Mouse (Mus musculus): Measurements from ENCODE around the gene Catsper2.

Catsper2 gene

DNA sequence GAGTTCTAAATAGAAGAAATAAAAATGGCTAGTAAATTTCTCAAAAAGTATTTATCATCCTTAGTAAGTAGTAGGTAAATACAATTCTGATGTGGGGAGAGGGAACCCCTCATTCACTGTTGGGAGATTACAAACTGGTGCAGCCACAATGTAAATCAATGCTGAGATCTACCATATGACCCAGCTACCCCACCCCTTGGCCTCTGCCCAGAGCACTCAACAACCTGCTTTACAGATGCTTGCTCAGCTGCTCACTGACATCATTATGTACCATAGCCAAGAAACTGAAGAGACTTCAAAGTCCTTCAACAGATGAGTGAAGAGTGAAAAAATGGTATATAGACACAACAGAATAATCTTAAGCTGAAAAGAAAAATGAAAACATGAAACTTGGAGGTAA, 10.3 kb downstream of the Catsper2 start:
- CTCF ChIA-PET: no interaction called here
- POLR2A ChIA-PET: interaction anchor here in 1 of 4 experiments (0.6 to 2.2 kb wide), 2 partner anchors 10 to 222 kb away, joined by 3 to 7 read pairs; partner anchors contain the start of genes Catsper2 and Pdia3

DNA sequence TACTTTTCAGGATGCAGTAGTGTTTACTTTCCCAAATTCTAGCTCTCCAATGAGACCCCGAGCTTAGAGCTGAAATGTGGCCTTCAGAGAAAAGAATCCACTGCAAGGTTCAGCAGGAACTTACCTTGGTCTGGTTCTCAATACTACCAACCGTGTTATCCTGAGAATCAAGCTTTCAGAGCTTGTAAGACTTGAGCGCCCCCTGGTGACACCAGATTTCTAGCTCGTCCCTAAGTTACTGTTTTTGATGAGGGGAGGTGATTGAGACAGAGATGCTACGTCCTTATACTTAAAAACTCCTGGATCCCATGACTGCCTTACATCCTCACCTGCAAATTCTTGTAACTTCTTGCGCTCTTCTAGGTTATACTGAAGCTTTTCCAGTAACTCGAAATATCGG, 17.0 kb downstream of the Catsper2 start:
- POLR2A ChIA-PET: interaction anchor here (0.5 to 2.1 kb wide), 21 partner anchors 9 to 1245 kb away, joined by 3 to 8 read pairs (median 4); partner anchors contain the start of genes Catsper2 (in 4 of the 4), Pdia3 (in 4 of the 4), Adal (in 1 of the 4) and Lcmt2 (in 1 of the 4)
- CTCF ChIA-PET: interaction anchor here (0.6 to 1.9 kb wide), 68 partner anchors 9 to 499 kb away, joined by 3 to 14 read pairs (median 4); partner anchors contain the start of genes Tubgcp4 (in 2 of the 4), Zscan29 (in 2 of the 4), Adal (in 1 of the 4) and Catsper2 (in 1 of the 4)

DNA sequence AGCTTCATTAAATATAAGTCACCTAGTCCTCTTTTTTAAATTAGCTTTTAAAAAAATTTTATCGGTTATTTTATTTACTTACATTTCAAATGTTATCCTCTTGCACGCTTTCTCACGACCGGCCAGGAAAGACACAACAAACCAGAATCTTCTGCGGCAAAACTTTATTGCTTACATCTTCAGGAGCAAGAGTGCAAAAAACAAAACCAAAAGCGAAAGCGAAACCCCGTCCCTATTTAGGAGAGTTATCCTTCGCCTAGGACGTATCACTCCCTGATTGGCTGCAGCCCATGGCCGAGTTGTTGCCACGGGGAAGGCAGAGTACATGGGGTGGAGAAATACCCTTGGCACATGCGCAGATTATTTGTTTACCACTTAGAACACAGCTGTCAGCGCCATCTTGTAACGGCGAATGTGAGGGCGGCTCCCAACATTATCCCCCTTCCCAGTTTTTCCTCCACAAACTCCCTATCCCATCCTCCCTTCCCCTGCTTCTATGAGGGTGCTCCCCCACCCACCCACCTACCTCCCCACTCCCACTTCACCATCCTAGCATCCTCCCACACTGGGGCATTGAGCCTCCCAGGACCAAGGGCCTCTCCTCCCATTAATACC, 26.5 kb downstream of the Catsper2 start, which contains the start of gene Strc:
Gene Strc (minus strand): TSS at position 208 of the 615 bp plus-strand sequence.
- CTCF ChIA-PET: interaction anchor here in 1 of 4 experiments (2.7 kb wide), 1 partner anchor 10 kb away, joined by 9 read pairs; no protein-coding TSS in a partner anchor
- POLR2A ChIA-PET: interaction anchor here in 1 of 4 experiments (1.4 to 1.9 kb wide), 2 partner anchors 26 to 30 kb away, joined by 5 read pairs; partner anchors contain the start of genes Catsper2 and Pdia3

DNA sequence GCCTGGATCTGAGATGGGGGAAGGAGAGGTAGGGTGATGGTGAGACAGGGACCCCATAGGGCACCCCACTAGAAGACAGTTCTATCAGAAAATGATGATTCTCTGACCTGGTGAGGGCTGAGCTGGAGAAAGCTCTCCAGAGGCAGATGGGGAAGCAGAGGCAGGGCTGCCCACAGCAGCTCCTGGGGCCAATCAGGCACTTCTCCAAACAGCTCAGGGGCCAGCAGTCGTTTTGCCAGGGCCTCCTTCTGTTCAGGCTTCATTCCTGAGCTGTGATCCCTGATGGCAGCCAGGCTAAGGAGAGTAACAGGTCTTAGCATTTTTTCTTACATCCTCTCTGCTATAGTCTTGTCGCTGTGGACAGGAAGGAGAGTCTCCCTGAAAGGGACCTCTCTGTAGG, 38.8 kb downstream of the Catsper2 start:
- ChIA-PET POLR2A (interaction anchor here in 2 of 4 experiments (0.6 to 1.6 kb wide), 2 partner anchors 8 to 234 kb away, joined by 3 to 4 read pairs; partner anchors contain the start of gene Lcmt2 (in 1 of the 2)), CTCF (interaction anchor here in 3 of 4 experiments (0.5 to 1.1 kb wide), 4 partner anchors 13 to 36 kb away, joined by 3 to 4 read pairs (median 3); no protein-coding TSS in a partner anchor)

DNA sequence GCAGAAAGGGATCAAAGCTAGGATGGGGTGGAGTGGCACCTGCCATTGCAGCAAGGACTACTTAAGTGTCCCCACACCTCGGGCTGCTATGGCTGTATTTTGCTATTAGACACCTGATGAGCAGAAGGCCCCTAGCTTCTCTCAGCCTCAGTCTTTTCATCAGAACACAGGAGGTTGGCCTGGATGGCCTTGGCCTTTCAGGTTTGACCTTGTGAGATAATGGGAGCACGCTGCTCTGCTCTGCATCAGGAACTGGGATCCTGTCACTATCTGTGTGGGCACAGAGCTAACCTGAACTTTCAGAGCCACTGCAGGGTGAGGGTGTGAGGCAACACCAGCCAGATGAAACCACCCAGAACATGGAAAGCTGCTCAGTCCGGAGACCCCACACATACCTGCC, 41.3 kb downstream of the Catsper2 start:
- POLR2A ChIA-PET: interaction anchor here in 3 of 4 experiments (0.6 to 1.4 kb wide), 7 partner anchors 12 to 202 kb away, joined by 3 to 4 read pairs (median 3); partner anchors contain the start of genes Tubgcp4 (in 1 of the 3) and Zscan29 (in 1 of the 3)
- CTCF ChIA-PET: interaction anchor here in 2 of 4 experiments (0.6 to 1.2 kb wide), 4 partner anchors 24 to 613 kb away, joined by 3 to 4 read pairs (median 3); no protein-coding TSS in a partner anchor

DNA sequence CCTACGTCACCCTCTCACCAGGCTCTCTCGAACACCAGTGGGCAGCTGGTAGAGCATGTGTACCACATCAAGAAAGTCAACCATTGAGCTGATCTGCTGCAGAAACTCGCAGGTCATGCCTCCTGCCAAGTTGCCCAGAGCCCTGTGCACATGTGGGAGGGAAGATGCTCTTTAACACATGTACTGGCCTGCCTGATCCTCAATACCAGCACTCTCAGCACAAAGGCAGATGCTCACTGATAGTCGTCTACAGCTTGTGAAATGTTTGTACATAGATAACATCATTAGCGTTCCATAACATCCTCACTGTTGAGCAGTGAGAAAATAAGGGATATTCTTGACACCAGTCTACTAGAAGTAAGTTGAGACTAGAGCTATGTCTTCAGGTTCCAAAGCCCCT, 42.7 kb downstream of the Catsper2 start:
- POLR2A ChIA-PET: interaction anchor here in 1 of 4 experiments (0.6 to 1.4 kb wide), 3 partner anchors 12 to 440 kb away, joined by 3 read pairs; partner anchors contain the start of gene Map1a

DNA sequence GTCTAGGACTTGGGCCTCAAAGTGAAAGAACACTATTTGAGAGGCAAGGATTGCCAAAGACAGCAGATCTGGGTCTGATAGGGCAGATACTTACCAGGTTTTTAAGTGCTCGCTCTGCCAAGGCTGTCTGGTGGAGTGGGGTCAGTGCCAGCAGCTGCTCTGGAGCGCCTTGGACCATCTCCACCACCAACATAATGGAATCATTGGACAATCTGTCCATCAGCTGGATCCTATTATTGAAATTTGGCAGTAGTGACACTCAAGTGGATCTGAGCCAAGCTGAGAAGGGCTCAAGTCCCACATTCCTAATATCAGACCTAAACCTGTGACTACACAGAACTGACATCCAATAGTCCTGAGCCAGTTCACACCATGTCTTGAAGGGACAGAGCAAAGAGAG, 44.8 kb downstream of the Catsper2 start:
- ChIA-PET CTCF (no interaction called here), POLR2A (no interaction called here)

More for the DNA sequence above, 42.7 kb downstream of the Catsper2 start:
- CTCF ChIA-PET: no interaction called here

DNA sequence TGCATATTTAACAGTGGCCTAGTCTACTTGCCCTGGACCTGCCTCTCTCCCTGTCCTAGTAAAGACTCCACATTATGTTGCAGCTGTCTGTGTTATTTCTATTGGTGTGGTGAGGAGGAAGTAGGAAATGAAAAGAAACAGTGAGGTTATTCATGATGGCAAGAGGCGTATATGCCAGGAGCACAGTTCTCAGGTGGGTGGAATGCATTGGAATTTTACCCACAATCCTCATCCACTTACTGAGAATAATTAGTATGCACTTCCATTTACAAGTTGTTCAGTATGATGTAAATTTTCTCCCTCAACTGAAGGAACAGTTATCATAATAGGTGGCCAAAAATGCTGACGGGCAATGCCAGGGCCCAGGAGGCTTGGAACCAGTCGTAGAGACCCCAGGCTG, 49.9 kb downstream of the Catsper2 start:
- ChIA-PET POLR2A (interaction anchor here in 1 of 4 experiments (1.7 to 2.1 kb wide), 2 partner anchors 10 to 14 kb away, joined by 4 to 5 read pairs; no protein-coding TSS in a partner anchor), CTCF (interaction anchor here in 1 of 4 experiments (0.9 to 1.4 kb wide), 2 partner anchors 33 to 160 kb away, joined by 3 read pairs; no protein-coding TSS in a partner anchor)

DNA sequence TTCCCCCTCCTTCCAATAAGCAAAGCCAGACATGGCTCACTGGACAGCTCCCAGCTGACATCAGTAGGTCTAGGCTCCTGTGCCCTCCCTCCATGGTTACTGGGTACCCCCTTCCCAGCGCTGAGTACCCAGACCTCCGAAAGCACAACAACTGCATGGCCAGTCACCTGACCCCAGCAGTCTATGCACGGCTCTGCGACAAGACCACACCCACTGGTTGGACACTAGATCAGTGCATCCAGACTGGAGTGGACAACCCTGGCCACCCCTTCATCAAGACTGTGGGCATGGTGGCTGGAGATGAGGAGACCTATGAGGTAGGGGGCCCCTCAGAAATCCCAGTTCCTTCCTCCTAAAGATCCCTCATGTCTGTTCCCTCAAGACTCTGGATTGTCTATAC, 54.1 kb downstream of the Catsper2 start:
- ChIA-PET POLR2A (interaction anchor here in 2 of 4 experiments (0.6 to 2.3 kb wide), 9 partner anchors 12 to 219 kb away, joined by 3 to 15 read pairs (median 3); partner anchors contain the start of genes Tubgcp4 (in 2 of the 2), Adal (in 1 of the 2), Catsper2 (in 1 of the 2) and Lcmt2 (in 1 of the 2)), CTCF (no interaction called here)

DNA sequence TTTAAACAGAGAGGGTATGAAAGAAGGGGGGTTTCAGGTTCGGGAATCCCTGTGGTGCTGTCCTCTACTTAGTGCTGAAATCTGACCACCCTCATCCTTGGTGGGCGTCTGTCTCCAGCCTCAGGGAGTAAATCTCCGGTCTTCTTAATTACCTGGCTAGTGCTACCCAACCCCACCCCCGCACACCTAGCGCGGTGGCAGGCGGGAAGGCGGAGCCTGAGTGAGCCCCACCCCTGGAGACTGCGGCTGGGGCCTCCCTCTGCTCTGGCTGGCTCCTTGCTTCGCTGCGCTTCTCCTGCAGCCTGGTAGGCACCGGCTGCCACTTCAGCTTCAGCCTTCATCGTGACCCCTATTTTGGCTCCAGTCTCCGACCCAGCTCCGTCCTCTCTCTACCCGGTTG, 55.2 kb downstream of the Catsper2 start:
- ChIA-PET POLR2A (interaction anchor here (0.6 to 2.3 kb wide), 28 partner anchors 9 to 513 kb away, joined by 3 to 15 read pairs (median 4); partner anchors contain the start of genes Catsper2 (in 2 of the 4), Pdia3 (in 2 of the 4), Tubgcp4 (in 2 of the 4) and Adal (in 1 of the 4)), CTCF (interaction anchor here in 3 of 4 experiments (0.6 to 1.4 kb wide), 6 partner anchors 16 to 69 kb away, joined by 3 to 10 read pairs (median 3); partner anchors contain the start of gene Map1a (in 1 of the 3))

DNA sequence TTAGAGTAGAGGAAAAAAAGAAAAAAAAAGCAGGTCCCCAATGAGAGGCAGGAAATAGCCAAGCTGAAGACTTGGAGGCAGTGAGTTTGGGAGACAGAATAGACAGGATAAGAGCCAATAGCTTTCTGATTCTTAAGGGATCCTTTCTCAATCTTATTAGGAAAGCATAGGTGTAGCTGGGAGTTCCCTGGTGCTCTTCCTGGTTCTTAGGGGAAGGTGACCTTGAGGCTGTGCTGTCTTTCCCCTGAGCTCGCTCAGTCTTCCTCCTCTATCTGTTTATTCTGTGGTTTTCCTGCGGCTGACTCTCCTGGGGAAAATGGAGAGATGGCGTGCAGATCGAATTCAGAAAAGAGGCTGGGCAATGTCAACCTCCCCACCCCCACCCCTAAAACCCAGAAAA, 55.6 kb downstream of the Catsper2 start:
- ChIA-PET POLR2A (interaction anchor here in 3 of 4 experiments (0.6 to 2.3 kb wide), 26 partner anchors 9 to 468 kb away, joined by 3 to 15 read pairs (median 4); partner anchors contain the start of genes Catsper2 (in 2 of the 3), Pdia3 (in 2 of the 3), Adal (in 1 of the 3) and Frmd5 (in 1 of the 3)), CTCF (interaction anchor here in 3 of 4 experiments (0.6 to 1.4 kb wide), 6 partner anchors 15 to 69 kb away, joined by 3 to 10 read pairs (median 4); partner anchors contain the start of gene Map1a (in 1 of the 3))

DNA sequence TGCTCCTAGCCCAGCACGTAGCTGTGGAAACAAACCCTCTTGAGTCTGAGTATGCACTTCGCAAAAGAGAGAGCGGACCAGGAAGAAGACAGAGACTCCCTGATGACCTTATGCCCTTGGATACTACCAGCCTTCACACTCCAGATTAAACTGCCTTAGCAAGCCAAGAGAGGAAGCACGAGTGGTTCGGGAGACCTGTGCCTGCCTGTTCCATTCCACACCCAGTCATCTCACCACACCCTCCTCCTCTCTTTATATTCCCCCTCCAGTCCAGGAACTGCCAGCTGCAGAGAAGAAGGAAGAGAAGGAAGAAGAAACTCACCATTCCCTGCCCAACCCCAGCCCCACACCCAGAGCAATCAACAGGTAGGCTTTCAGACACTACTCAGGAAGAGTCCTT, 56.1 kb downstream of the Catsper2 start, which contains the start of gene Ckmt1:
Gene Ckmt1 (plus strand): TSS at position 221 of the 400 bp plus-strand sequence.
- ChIA-PET POLR2A (interaction anchor here in 2 of 4 experiments (0.8 to 2.3 kb wide), 20 partner anchors 10 to 449 kb away, joined by 3 to 15 read pairs (median 3); partner anchors contain the start of genes Catsper2 (in 2 of the 2), Pdia3 (in 2 of the 2), Adal (in 1 of the 2) and Frmd5 (in 1 of the 2)), CTCF (interaction anchor here in 2 of 4 experiments (0.6 to 1.3 kb wide), 3 partner anchors 36 to 68 kb away, joined by 3 to 5 read pairs (median 3); partner anchors contain the start of gene Map1a (in 1 of the 2))

DNA sequence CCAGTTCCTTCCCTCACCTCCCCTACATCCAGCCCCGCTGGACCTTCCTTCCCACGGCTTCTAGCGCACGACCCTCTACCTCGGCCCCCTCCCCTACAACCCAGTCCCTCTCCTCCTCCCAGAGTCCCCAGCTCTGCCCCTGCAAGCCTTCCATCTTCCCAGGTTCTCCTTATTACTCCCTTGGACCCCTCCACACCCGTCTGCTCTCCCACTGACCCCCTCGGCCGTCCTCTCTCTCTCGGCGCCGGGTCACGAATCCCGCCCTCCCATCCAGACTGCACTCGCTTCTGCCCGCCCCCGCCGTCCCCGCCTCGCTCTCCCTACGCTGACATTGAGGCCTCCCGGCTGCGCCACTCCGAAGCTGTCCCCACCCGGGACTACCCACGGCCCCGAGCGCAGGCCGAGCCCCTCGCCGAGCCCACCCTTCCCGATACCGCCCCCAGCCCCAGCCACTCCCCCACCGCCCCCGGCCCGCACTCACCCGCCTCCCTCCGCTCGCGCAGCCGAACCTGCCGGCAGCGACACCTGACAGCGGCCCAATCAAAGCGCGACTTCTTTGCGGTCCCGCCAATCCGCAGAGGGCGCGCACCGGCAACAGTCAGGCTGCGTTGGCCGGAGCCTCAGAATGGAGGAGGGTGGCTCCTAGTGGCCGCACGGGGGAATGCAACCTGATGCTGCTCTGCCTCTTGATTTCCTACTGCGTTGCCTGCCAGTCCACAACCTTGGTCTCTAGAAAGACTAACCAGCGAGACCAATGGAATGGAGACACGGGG, 58.6 kb downstream of the Catsper2 start, which contains the start of gene Ppip5k1:
Gene Ppip5k1 (minus strand): TSS at position 577 of the 773 bp plus-strand sequence.
- POLR2A ChIA-PET: interaction anchor here in 2 of 4 experiments (1.0 to 2.6 kb wide), 9 partner anchors 9 to 184 kb away, joined by 3 to 12 read pairs (median 4); partner anchors contain the start of gene Zscan29 (in 1 of the 2)

DNA sequence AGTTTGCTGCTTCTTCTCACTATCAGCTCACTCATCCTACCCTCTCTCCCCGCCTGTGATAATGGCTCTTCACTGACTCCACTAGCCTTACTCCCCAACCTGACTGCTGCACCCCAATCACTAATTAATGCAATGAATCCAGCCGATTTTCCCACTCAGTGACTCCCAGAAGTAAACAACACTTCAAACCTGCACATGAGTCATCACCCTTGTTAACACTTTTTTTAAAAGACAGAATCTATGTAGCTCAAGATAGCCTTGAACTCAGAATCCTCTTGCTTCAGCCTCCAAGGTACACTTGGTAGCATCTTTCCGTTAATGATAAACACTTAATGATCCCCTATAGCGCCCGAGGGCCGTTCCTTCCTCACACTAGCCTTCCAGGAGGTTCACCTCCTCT, 59.2 kb downstream of the Catsper2 start:
- CTCF ChIA-PET: interaction anchor here in 1 of 4 experiments (0.8 kb wide), 1 partner anchor 14 kb away, joined by 3 read pairs; no protein-coding TSS in a partner anchor
- POLR2A ChIA-PET: interaction anchor here in 2 of 4 experiments (1.1 to 2.6 kb wide), 7 partner anchors 8 to 215 kb away, joined by 3 to 12 read pairs (median 4); partner anchors contain the start of genes Adal (in 1 of the 2) and Zscan29 (in 1 of the 2)

More for the DNA sequence above, 58.6 kb downstream of the Catsper2 start, which contains the start of gene Ppip5k1:
- CTCF ChIA-PET: interaction anchor here in 1 of 4 experiments (0.7 to 1.2 kb wide), 2 partner anchors 55 to 176 kb away, joined by 3 to 5 read pairs; no protein-coding TSS in a partner anchor

DNA sequence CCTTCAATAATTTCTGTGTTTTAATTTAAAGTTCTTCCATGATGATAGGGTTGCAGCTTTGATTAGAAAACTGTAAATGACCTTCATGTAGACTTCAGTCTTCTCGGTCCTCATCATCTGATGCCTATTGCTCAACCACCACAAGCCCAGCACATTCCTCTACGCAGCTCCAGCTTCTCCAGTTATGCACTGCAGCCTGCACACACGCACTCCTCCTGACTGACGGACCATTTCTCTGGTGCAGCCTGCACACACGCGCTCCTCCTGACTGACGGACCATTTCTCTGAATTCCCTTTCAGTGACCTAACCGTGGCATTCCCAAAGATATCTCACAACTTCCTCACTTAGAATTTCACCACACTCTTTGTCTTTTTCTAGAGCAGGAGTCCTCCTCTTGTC, 60.4 kb downstream of the Catsper2 start:
- ChIA-PET POLR2A (interaction anchor here in 2 of 4 experiments (0.8 to 2.6 kb wide), 5 partner anchors 10 to 213 kb away, joined by 3 to 12 read pairs (median 4); partner anchors contain the start of gene Adal (in 1 of the 2)), CTCF (no interaction called here)

Data from embryonic stem cell, embryonic (primary cell).